Mouse (Mus musculus) erythroblast, embryonic 14.5 days (primary cell): ENCODE measurements at regions not wholly inside any gene's neighbourhood (a gene's known extent, or its start where the extent isn't known, plus 50 kb on each side); places are given as distances from the start of the nearest gene placed in this dataset.

ENCODE experiments used
- H3K27me3 ChIP-seq: 2 replicates; pipeline ENCODE4 v1.6.1; 2012; ENCODE audit warnings: inconsistent platforms; ENCODE audit not compliant: control insufficient read depth
- H3K36me3 ChIP-seq: 2 replicates; pipeline ENCODE4 v1.6.1; 2012; ENCODE audit warnings: mild to moderate bottlenecking, inconsistent platforms; ENCODE audit not compliant: control insufficient read depth
- H3K4me1 ChIP-seq: 2 replicates; pipeline ENCODE4 v1.6.1; 2012; ENCODE audit warnings: inconsistent platforms; ENCODE audit not compliant: control insufficient read depth
- H3K4me3 ChIP-seq: replicated peaks from 2 replicates; pipeline ENCODE3; 2012; ENCODE audit warnings: moderate library complexity, mild to moderate bottlenecking, inconsistent platforms
- H3K9me3 ChIP-seq: 2 replicates; pipeline ENCODE4 v1.6.1; 2012; ENCODE audit warnings: low read length, inconsistent platforms, mixed read lengths; ENCODE audit not compliant: control insufficient read depth
- GATA1 ChIP-seq: IDR thresholded peaks from 2 replicates; pipeline ENCODE4 v1.6.1; 2012; ENCODE audit warnings: low read length, inconsistent platforms, mixed read lengths
- TAL1 ChIP-seq: IDR thresholded peaks from 3 replicates; pipeline ENCODE4 v1.6.1; 2012; ENCODE audit warnings: low read length, inconsistent platforms, mixed read lengths

GRCm38 (mm10) chr1:76821610-76822009, 693.3 kb downstream of the Epha4 start:
- no peaks in the 10 kb centered on the region for H3K27me3 ChIP-seq
- TF ChIP-seq TAL1 (no peak), GATA1 (no peak)

GRCm38 (mm10) chr1:76829690-76830089, 685.2 kb downstream of the Epha4 start:
- no peaks in the 10 kb centered on the region for H3K9me3 ChIP-seq

More at GRCm38 (mm10) chr1:76821610-76822009, 693.3 kb downstream of the Epha4 start:
- Histone ChIP-seq H3K36me3 (no peaks in the 10 kb centered on the region), H3K4me3 (no peak overlapping the region), H3K4me1 (no peaks in the 10 kb centered on the region), H3K9me3 (no peaks in the 10 kb centered on the region)

GRCm38 (mm10) chr1:76832311-76832710, 682.6 kb downstream of the Epha4 start:
- Histone ChIP-seq H3K4me3 (no peak overlapping the region), H3K36me3 (no peaks in the 10 kb centered on the region), H3K27me3 (no peaks in the 10 kb centered on the region), H3K4me1 (no peaks in the 10 kb centered on the region), H3K9me3 (no peaks in the 10 kb centered on the region; the same call in 1 of the 2 replicates)
- TF ChIP-seq TAL1 (no peak), GATA1 (no peak)

More at GRCm38 (mm10) chr1:76829690-76830089, 685.2 kb downstream of the Epha4 start:
- Histone ChIP-seq H3K36me3 (no peaks in the 10 kb centered on the region), H3K27me3 (no peaks in the 10 kb centered on the region), H3K4me3 (no peak overlapping the region), H3K4me1 (no peaks in the 10 kb centered on the region)
- no peak for TF ChIP-seq TAL1
- no peak for TF ChIP-seq GATA1

- H3K4me1 ChIP-seq: no peaks in the 10 kb centered on the region
- no peaks in the 10 kb centered on the region for H3K27me3 ChIP-seq
Observed at GRCm38 (mm10) chr1:76835028-76835683, 679.7 kb downstream of the Epha4 start.

GRCm38 (mm10) chr1:76849346-76849745, 665.5 kb downstream of the Epha4 start:
- Histone ChIP-seq H3K27me3 (no peaks in the 10 kb centered on the region), H3K9me3 (no peaks in the 10 kb centered on the region), H3K4me1 (no peaks in the 10 kb centered on the region), H3K36me3 (no peaks in the 10 kb centered on the region), H3K4me3 (no peak overlapping the region)
- TF ChIP-seq TAL1 (no peak), GATA1 (no peak)

More at GRCm38 (mm10) chr1:76835028-76835683, 679.7 kb downstream of the Epha4 start:
- Histone ChIP-seq H3K9me3 (no peaks in the 10 kb centered on the region; the same call in 1 of the 2 replicates), H3K36me3 (no peaks in the 10 kb centered on the region), H3K4me3 (no peak overlapping the region)
- TF ChIP-seq TAL1 (no peak), GATA1 (no peak)

- peaks cover 3% of the 10 kb centered on the region; the same call in 1 of the 2 replicates for H3K9me3 ChIP-seq
Observed at GRCm38 (mm10) chr1:76866304-76866968, 648.5 kb downstream of the Epha4 start.

GRCm38 (mm10) chr1:76873207-76873606, 641.7 kb downstream of the Epha4 start:
- no peak for TF ChIP-seq GATA1
- TF ChIP-seq TAL1: no peak
- Histone ChIP-seq H3K4me3 (no peak overlapping the region), H3K9me3 (no peaks in the 10 kb centered on the region; the same call in 1 of the 2 replicates), H3K4me1 (no peaks in the 10 kb centered on the region), H3K36me3 (no peaks in the 10 kb centered on the region), H3K27me3 (no peaks in the 10 kb centered on the region)

More at GRCm38 (mm10) chr1:76866304-76866968, 648.5 kb downstream of the Epha4 start:
- H3K27me3 ChIP-seq: no peaks in the 10 kb centered on the region
- no peaks in the 10 kb centered on the region for H3K36me3 ChIP-seq
- H3K4me1 ChIP-seq: no peaks in the 10 kb centered on the region
- TF ChIP-seq GATA1 (no peak), TAL1 (no peak)
- H3K4me3 ChIP-seq: no peak overlapping the region

GRCm38 (mm10) chr1:76880111-76880782, 634.6 kb downstream of the Epha4 start:
- TF ChIP-seq GATA1: no peak
- TF ChIP-seq TAL1: no peak
- no peak overlapping the region for H3K4me3 ChIP-seq
- no peaks in the 10 kb centered on the region for H3K27me3 ChIP-seq
- H3K4me1 ChIP-seq: no peaks in the 10 kb centered on the region
- no peaks in the 10 kb centered on the region for H3K36me3 ChIP-seq
- no peaks in the 10 kb centered on the region; the same call in 1 of the 2 replicates for H3K9me3 ChIP-seq

- Histone ChIP-seq H3K4me3 (no peak overlapping the region), H3K27me3 (no peaks in the 10 kb centered on the region), H3K36me3 (no peaks in the 10 kb centered on the region), H3K9me3 (no peaks in the 10 kb centered on the region; the same call in 1 of the 2 replicates), H3K4me1 (no peaks in the 10 kb centered on the region)
- TF ChIP-seq GATA1: no peak
- no peak for TF ChIP-seq TAL1
Observed at GRCm38 (mm10) chr1:76880783-76881145, 634.1 kb downstream of the Epha4 start.
